Mouse (Mus musculus) hindbrain, embryonic 11.5 days (tissue): ENCODE data around the gene Jarid2. TPM values are rescaled to one million over a fixed set of nuclear protein-coding genes. Genes with fewer than 3 reads are reported as not detected.
"Not testable (repeated sequence)": the region's sequence is repeated elsewhere in the genome, so short reads cannot be mapped to it uniquely, and the experiment has no call there.

ENCODE experiments used
- ATAC-seq: fragments of 200-750 bp; cut with Nextera tagmentation; 2 replicates; pipeline ENCODE4 v1.8.0; 2017; ENCODE audit warnings: mild to moderate bottlenecking, moderate TSS enrichment, moderate library complexity; ENCODE audit not compliant: low FRiP score
- DNase-seq: peaks from one replicate; pipeline ENCODE4 v3.0.0-alpha.2; 2015; ENCODE audit warnings: low spot score
- H3K27ac ChIP-seq: fragments of 300-500 bp; sonication (generic); 2 replicates; pipeline ENCODE4 v1.5.1; 2014; ENCODE audit warnings: mild to moderate bottlenecking, low read depth, low read length
- H3K27me3 ChIP-seq: fragments of 300-500 bp; sonication (generic); 2 replicates; pipeline ENCODE4 v1.6.1; 2014; ENCODE audit warnings: mild to moderate bottlenecking, low read length, moderate library complexity, mixed read lengths; ENCODE audit not compliant: control insufficient read depth, insufficient read depth
- H3K36me3 ChIP-seq: fragments of 300-500 bp; sonication (generic); 2 replicates; pipeline ENCODE4 v1.6.1; 2014; ENCODE audit warnings: mild to moderate bottlenecking, low read length, moderate library complexity, mixed read lengths; ENCODE audit not compliant: control insufficient read depth, insufficient read depth
- H3K4me1 ChIP-seq: fragments of 300-500 bp; sonication (generic); replicated peaks from 2 replicates; pipeline ENCODE4 v1.6.1; 2014; ENCODE audit warnings: low read length, mixed read lengths; ENCODE audit not compliant: control insufficient read depth, insufficient read depth
- H3K4me2 ChIP-seq: fragments of 300-500 bp; sonication (generic); replicated peaks from 2 replicates; pipeline ENCODE4 v1.6.1; 2014; ENCODE audit warnings: mild to moderate bottlenecking, low read depth, low read length
- H3K4me3 ChIP-seq: fragments of 300-500 bp; sonication (generic); 2 replicates; pipeline ENCODE4 v1.5.1; 2014; ENCODE audit warnings: low read depth, low read length
- H3K9ac ChIP-seq: fragments of 300-500 bp; sonication (generic); 2 replicates; pipeline ENCODE4 v1.6.1; 2014; ENCODE audit warnings: low read depth, low read length
- H3K9me3 ChIP-seq: fragments of 300-500 bp; sonication (generic); 2 replicates; pipeline ENCODE4 v1.6.1; 2016; ENCODE audit warnings: low read length; ENCODE audit not compliant: control insufficient read depth
- WGBS: fragments of 180-500 bp; shearing (Covaris S2); extraction: QIAGEN DNeasy Blood & Tissue Kit; methylation state at CpG from one replicate; pipeline ENCODE4 v1.1.7; 2014; 5-methylcytosine and 5-hydroxymethylcytosine counted together
- polyA plus RNA-seq: library from polyadenylated mRNA; unstranded; fragments of >200 nt; fragmentation: Nextera tagmentation; extraction: Ambion mirVana; gene quantifications from 2 replicates; pipeline ENCODE4 v1.2.1, GENCODE M21; 2014

Gene Jarid2
- polyA plus RNA-seq, 1 experiment from 2014 or later, result 45.9 TPM

DNA sequence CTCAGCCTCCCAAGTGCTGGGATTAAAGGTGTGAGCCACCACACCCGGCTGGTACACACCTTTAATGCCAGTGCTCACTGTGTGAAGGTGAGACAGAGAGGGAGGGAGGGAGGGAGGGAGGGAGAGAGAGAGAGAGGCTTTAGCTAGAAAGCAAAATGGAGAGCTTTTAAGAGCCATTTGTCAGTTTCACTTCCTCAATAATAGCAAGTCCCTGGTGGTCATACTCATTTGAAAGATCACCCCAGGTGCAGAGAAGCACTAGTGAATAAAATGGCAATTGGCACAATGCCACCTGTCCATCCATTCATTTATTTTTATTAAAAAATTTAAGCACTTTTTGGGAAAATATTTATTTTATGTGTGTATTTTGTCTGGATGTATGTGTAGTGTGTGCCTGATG, 9.2 kb upstream of the Jarid2 start:
- Histone ChIP-seq H3K27me3 (no peaks in the 10 kb centered on the region), H3K36me3 (no peaks in the 10 kb centered on the region), H3K4me3 (no peak overlapping the region), H3K9ac (no peak overlapping the region), H3K27ac (no peak overlapping the region), H3K4me2 (no peak overlapping the region), H3K9me3 (no peaks in the 10 kb centered on the region), H3K4me1 (no peaks in the 10 kb centered on the region)
- WGBS, result 90% methylated on average over 1 of the region's 1 CpGs
- no peak for ATAC-seq
- no peak for DNase-seq

DNA sequence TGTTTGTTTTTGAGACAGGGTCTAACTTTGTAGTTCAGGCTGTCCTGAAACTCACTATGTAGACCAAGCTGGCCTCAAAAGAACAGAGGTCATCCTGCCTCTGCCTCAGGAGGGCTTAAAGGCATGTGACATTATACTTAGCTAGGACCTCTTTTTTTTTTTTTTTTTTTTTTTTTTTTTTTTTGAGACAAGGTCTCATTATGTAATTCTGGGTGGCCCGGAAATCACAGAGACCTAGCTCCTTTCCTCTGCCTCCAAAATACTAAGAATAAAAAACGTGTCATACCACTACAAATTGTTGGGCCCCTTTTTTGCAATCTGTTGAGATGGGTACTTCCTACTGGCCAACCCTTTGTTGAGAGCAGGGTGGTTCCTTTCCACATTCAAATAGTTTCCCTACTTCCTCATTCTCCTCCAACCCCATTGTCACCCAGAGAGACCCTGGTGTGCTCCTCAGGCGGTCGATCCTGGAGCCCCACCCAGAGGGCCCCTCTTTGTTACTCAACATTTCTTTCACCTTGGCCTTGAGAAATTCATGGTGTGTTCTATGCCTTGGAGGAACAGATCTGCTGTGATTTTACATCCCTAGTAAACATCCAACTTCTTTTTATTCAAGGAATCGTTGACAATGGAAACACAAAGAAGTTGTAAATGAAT, 7.3 kb upstream of the Jarid2 start:
- DNase-seq, result no peak
- no peaks in the 10 kb centered on the region for H3K27me3 ChIP-seq
- H3K4me1 ChIP-seq, result no peaks in the 10 kb centered on the region
- no peak overlapping the region for H3K27ac ChIP-seq
- H3K4me2 ChIP-seq, result no peak overlapping the region
- ATAC-seq, result no peak
- no peaks in the 10 kb centered on the region for H3K36me3 ChIP-seq
- no peak overlapping the region for H3K4me3 ChIP-seq
- no peak overlapping the region for H3K9ac ChIP-seq
- H3K9me3 ChIP-seq, result no peaks in the 10 kb centered on the region
- WGBS, result 64% methylated on average over 5 of the region's 5 CpGs

DNA sequence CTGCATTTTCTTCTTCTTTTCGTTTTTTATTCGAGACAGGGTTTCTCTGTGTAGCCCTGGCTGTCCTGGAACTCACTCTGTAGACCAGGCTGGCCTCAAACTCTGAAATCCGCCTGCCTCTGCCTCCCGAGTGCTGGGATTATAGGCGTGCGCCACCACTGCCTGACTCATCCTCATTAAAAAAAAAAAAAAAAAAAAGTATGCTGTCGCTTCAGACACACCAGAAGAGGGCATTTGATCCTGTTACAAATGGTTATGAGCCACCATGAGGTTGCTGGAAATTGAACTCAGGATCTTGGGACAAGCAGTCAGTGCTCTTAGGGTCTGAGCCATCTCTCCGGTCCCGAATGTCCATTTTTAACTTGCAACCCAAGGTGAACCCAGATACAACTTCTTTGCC, 5.8 kb upstream of the Jarid2 start:
- not testable (repeated sequence) for H3K9me3 ChIP-seq, H3K4me1 ChIP-seq, H3K4me2 ChIP-seq, DNase-seq, H3K36me3 ChIP-seq, H3K4me3 ChIP-seq, H3K9ac ChIP-seq, ATAC-seq, H3K27ac ChIP-seq, H3K27me3 ChIP-seq
- 86% methylated on average over 9 of the region's 9 CpGs for WGBS

DNA sequence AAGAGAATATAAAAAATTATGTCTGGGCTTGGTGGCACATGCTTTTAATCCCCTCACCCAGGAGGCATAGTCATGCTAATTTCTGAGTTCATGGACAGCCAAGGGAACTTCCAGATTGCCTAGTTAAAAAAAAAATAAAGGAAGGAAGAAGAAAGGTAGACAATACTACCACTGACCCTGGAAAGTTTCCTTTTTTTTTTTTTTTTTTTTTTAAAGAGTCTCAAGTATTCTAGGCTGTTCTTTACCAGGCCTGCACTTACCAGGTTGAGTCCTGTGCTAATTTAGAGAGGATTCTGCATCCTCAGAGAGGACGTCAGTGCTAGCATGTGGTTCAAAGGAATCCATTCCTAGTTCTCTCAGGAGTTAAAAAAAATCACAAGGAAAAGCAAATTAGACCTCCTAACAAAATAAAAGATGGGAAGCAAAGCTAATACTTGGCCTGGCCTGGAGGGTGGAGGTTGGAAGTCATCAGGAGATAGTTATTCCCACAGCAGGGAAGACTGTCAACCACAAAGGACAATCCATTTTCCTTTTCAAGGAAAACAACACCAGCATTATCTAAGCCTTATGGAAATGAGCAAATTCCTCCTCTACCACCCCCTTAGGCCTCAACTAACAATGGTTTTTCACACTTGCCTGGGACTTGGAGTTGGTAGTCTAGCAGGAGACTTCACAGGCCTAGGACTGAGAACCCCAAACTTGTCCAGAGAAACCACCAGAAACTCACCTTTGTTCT, 961 bp upstream of the Jarid2 start:
- 9% methylated on average over 1 of the region's 1 CpGs for WGBS

DNA sequence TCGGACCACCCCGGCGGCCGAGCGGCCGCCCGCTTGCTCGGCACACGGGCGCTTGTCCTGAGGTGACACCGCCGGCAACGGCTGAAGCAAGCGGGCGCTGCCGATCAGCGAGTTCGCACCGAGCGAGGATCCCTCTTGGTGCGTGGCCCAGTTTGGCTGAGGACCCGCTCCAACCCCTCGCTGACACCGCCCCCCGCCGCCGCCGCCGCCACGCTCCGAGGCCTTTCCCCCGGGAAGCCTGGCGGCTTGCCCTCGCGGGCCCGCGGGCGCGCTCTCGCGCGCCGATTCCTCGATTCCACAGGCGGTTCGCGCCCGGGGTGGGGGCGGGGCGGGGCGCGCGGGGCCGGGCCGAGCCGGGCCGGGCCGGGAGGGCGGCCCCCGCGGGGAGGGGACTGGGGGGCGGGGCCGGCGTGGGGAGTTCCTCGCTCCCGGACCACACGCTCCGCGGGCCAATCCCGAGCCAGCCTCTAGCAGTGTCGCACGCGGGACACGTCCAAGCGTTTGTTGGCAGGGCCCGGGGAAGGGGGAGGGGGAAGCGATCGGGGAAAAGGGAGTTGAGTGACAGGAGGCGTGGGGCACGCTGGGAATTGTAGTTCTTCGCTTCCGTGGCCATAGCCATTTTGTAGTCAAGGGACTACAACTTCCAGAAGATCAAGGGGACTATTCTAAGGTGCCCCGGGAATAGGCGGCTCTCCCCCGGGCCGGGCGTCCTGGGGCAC, 1.0 kb downstream of the Jarid2 start:
- WGBS, result under 1% methylated on average over 59 of the region's 87 CpGs

More for the DNA sequence above, 961 bp upstream of the Jarid2 start:
- H3K4me3 ChIP-seq, result no peak overlapping the region
- H3K9me3 ChIP-seq, result no peaks in the 10 kb centered on the region
- H3K4me1 ChIP-seq, result 0 out of 2 replicates have a peak, but pooled peaks cover 3% of the 10 kb centered on the region
- ATAC-seq (no peak), DNase-seq (no peak)
- no peaks in the 10 kb centered on the region for H3K27me3 ChIP-seq
- H3K4me2 ChIP-seq, result no peak overlapping the region
- no peak overlapping the region for H3K9ac ChIP-seq
- H3K36me3 ChIP-seq, result no peaks in the 10 kb centered on the region
- no peak overlapping the region for H3K27ac ChIP-seq

GRCm38 (mm10) chr13:44730939-44731551, 1.8 kb downstream of the Jarid2 start:
- Histone ChIP-seq H3K4me2 (peak overlapping the region; percentile 78), H3K27ac (peak overlapping the region; percentile 91), H3K4me3 (peak overlapping the region; percentile 70), H3K9ac (peak overlapping the region; percentile 78), H3K4me1 (0 out of 2 replicates have a peak, but pooled peaks cover 3% of the 10 kb centered on the region), H3K36me3 (no peaks in the 10 kb centered on the region), H3K9me3 (no peaks in the 10 kb centered on the region), H3K27me3 (no peaks in the 10 kb centered on the region)
- ATAC-seq, result peak; percentile 84
- under 1% methylated on average over 38 of the region's 41 CpGs for WGBS
- DNase-seq, result peak; percentile 83

More for the DNA sequence above, 1.0 kb downstream of the Jarid2 start:
- H3K36me3 ChIP-seq, result no peaks in the 10 kb centered on the region
- H3K4me3 ChIP-seq, result peak overlapping the region; percentile 70
- H3K4me2 ChIP-seq, result peak overlapping the region; percentile 96
- ATAC-seq, result peak; percentile 94
- H3K27me3 ChIP-seq, result no peaks in the 10 kb centered on the region
- peak overlapping the region; percentile 91 for H3K27ac ChIP-seq
- peak; percentile 99 for DNase-seq
- H3K9me3 ChIP-seq, result no peaks in the 10 kb centered on the region
- 0 out of 2 replicates have a peak, but pooled peaks cover 3% of the 10 kb centered on the region for H3K4me1 ChIP-seq
- peak overlapping the region; percentile 78 for H3K9ac ChIP-seq

GRCm38 (mm10) chr13:44731727-44732441, 2.6 kb downstream of the Jarid2 start:
- ATAC-seq, result no peak
- WGBS, result under 1% methylated on average over 16 of the region's 16 CpGs
- no peaks in the 10 kb centered on the region for H3K36me3 ChIP-seq

GRCm38 (mm10) chr13:44732442-44732974, 3.2 kb downstream of the Jarid2 start:
- peak overlapping the region; percentile 78 for H3K4me2 ChIP-seq
- DNase-seq (no peak), ATAC-seq (no peak)
- H3K9ac ChIP-seq, result peak overlapping the region; percentile 78
- H3K27me3 ChIP-seq, result no peaks in the 10 kb centered on the region
- 0% methylated on average over 7 of the region's 7 CpGs for WGBS
- H3K27ac ChIP-seq, result no peak overlapping the region
- 0 out of 2 replicates have a peak, but pooled peaks cover 3% of the 10 kb centered on the region for H3K4me1 ChIP-seq
- no peaks in the 10 kb centered on the region for H3K9me3 ChIP-seq
- H3K36me3 ChIP-seq, result no peaks in the 10 kb centered on the region
- peak overlapping the region; percentile 70 for H3K4me3 ChIP-seq

More at GRCm38 (mm10) chr13:44731727-44732441, 2.6 kb downstream of the Jarid2 start:
- Histone ChIP-seq H3K9me3 (no peaks in the 10 kb centered on the region), H3K27ac (no peak overlapping the region), H3K9ac (peak overlapping the region; percentile 62), H3K4me1 (0 out of 2 replicates have a peak, but pooled peaks cover 3% of the 10 kb centered on the region), H3K4me3 (peak overlapping the region; percentile 70), H3K4me2 (peak overlapping the region; percentile 78), H3K27me3 (no peaks in the 10 kb centered on the region)
- peak; percentile 39 for DNase-seq
